Mouse (Mus musculus): ENCODE measurements at regions not wholly inside any gene's neighbourhood (a gene's known extent, or its start where the extent isn't known, plus 50 kb on each side); places are given as distances from the start of the nearest gene placed in this dataset.

GRCm38 (mm10) chr7:78123386-78123785 lies 614.4 kb downstream of the Ntrk3 start:
- Histone ChIP-seq H3K4me3 (ENCODE audit: low read depth, low read length) (no peak overlapping the region), H3K9me3 (replicated peaks; ENCODE audit: control insufficient read depth, insufficient read depth, low read length, poor library complexity, severe bottlenecking) (no peaks in the 10 kb centered on the region), H3K4me1 (ENCODE audit: control insufficient read depth, insufficient read depth, low read length) (no peaks in the 10 kb centered on the region), H3K9ac (ENCODE audit: low read depth, poor library complexity, severe bottlenecking) (no peak overlapping the region), H3K36me3 (ENCODE audit: control insufficient read depth, insufficient read depth, low read length, poor library complexity, severe bottlenecking) (no peaks in the 10 kb centered on the region), H3K27ac (ENCODE audit: insufficient read depth, low read length) (no peak overlapping the region), H3K27me3 (ENCODE audit: control insufficient read depth, insufficient read depth, low read length, poor library complexity, severe bottlenecking) (no peaks in the 10 kb centered on the region)
- no peak for TF ChIP-seq POLR2A (IDR thresholded peaks at IDR 0.05; ENCODE audit: insufficient read depth, low read length)

GRCm38 (mm10) chr7:78121151-78121486 lies 616.7 kb downstream of the Ntrk3 start:
- TF ChIP-seq CTCF (IDR thresholded peaks at IDR 0.05; ENCODE audit: low read depth, low read length) (no peak), EP300 (IDR thresholded peaks at IDR 0.05; ENCODE audit: insufficient read depth, low read depth, low read length) (no peak), POLR2A (IDR thresholded peaks at IDR 0.05; ENCODE audit: insufficient read depth, low read length) (no peak)
- Histone ChIP-seq H3K4me1 (ENCODE audit: control insufficient read depth, insufficient read depth, low read length) (no peaks in the 10 kb centered on the region), H3K27ac (ENCODE audit: insufficient read depth, low read length) (no peak overlapping the region), H3K4me3 (ENCODE audit: low read depth, low read length) (no peak overlapping the region), H3K9me3 (replicated peaks; ENCODE audit: control insufficient read depth, insufficient read depth, low read length, poor library complexity, severe bottlenecking) (no peaks in the 10 kb centered on the region), H3K9ac (ENCODE audit: low read depth, poor library complexity, severe bottlenecking) (no peak overlapping the region), H3K36me3 (ENCODE audit: control insufficient read depth, insufficient read depth, low read length, poor library complexity, severe bottlenecking) (no peaks in the 10 kb centered on the region), H3K27me3 (ENCODE audit: control insufficient read depth, insufficient read depth, low read length, poor library complexity, severe bottlenecking) (no peaks in the 10 kb centered on the region)

GRCm38 (mm10) chr7:78120462-78121150 lies 617.2 kb downstream of the Ntrk3 start:
- Histone ChIP-seq H3K9ac (ENCODE audit: low read depth, poor library complexity, severe bottlenecking) (no peak overlapping the region), H3K9me3 (replicated peaks; ENCODE audit: control insufficient read depth, insufficient read depth, low read length, poor library complexity, severe bottlenecking) (no peaks in the 10 kb centered on the region), H3K36me3 (ENCODE audit: control insufficient read depth, insufficient read depth, low read length, poor library complexity, severe bottlenecking) (no peaks in the 10 kb centered on the region), H3K27ac (ENCODE audit: insufficient read depth, low read length) (no peak overlapping the region), H3K4me3 (ENCODE audit: low read depth, low read length) (no peak overlapping the region), H3K4me1 (ENCODE audit: control insufficient read depth, insufficient read depth, low read length) (no peaks in the 10 kb centered on the region), H3K27me3 (ENCODE audit: control insufficient read depth, insufficient read depth, low read length, poor library complexity, severe bottlenecking) (no peaks in the 10 kb centered on the region)
- TF ChIP-seq POLR2A (IDR thresholded peaks at IDR 0.05; ENCODE audit: insufficient read depth, low read length) (no peak), EP300 (IDR thresholded peaks at IDR 0.05; ENCODE audit: insufficient read depth, low read depth, low read length) (no peak), CTCF (IDR thresholded peaks at IDR 0.05; ENCODE audit: low read depth, low read length) (no peak)

- Histone ChIP-seq H3K27ac (ENCODE audit: insufficient read depth, low read length) (no peak overlapping the region), H3K36me3 (ENCODE audit: control insufficient read depth, insufficient read depth, low read length, poor library complexity, severe bottlenecking) (no peaks in the 10 kb centered on the region), H3K4me3 (ENCODE audit: low read depth, low read length) (no peak overlapping the region), H3K27me3 (ENCODE audit: control insufficient read depth, insufficient read depth, low read length, poor library complexity, severe bottlenecking) (no peaks in the 10 kb centered on the region), H3K9me3 (replicated peaks; ENCODE audit: control insufficient read depth, insufficient read depth, low read length, poor library complexity, severe bottlenecking) (no peaks in the 10 kb centered on the region), H3K9ac (ENCODE audit: low read depth, poor library complexity, severe bottlenecking) (no peak overlapping the region), H3K4me1 (ENCODE audit: control insufficient read depth, insufficient read depth, low read length) (no peaks in the 10 kb centered on the region)
- TF ChIP-seq CTCF (IDR thresholded peaks at IDR 0.05; ENCODE audit: low read depth, low read length) (no peak), EP300 (IDR thresholded peaks at IDR 0.05; ENCODE audit: insufficient read depth, low read depth, low read length) (no peak), POLR2A (IDR thresholded peaks at IDR 0.05; ENCODE audit: insufficient read depth, low read length) (no peak)
These were observed 618.0 kb downstream of the Ntrk3 start for GRCm38 (mm10) chr7:78119809-78120208.

- Histone ChIP-seq H3K36me3 (ENCODE audit: control insufficient read depth, insufficient read depth, low read length, poor library complexity, severe bottlenecking) (no peaks in the 10 kb centered on the region), H3K4me1 (ENCODE audit: control insufficient read depth, insufficient read depth, low read length) (no peaks in the 10 kb centered on the region), H3K9me3 (replicated peaks; ENCODE audit: control insufficient read depth, insufficient read depth, low read length, poor library complexity, severe bottlenecking) (no peaks in the 10 kb centered on the region), H3K4me3 (ENCODE audit: low read depth, low read length) (no peak overlapping the region), H3K27ac (ENCODE audit: insufficient read depth, low read length) (no peak overlapping the region), H3K9ac (ENCODE audit: low read depth, poor library complexity, severe bottlenecking) (no peak overlapping the region), H3K27me3 (ENCODE audit: control insufficient read depth, insufficient read depth, low read length, poor library complexity, severe bottlenecking) (no peaks in the 10 kb centered on the region)
- no peak for TF ChIP-seq POLR2A (IDR thresholded peaks at IDR 0.05; ENCODE audit: insufficient read depth, low read length)
- TF ChIP-seq EP300 (IDR thresholded peaks at IDR 0.05; ENCODE audit: insufficient read depth, low read depth, low read length): no peak
- TF ChIP-seq CTCF (IDR thresholded peaks at IDR 0.05; ENCODE audit: low read depth, low read length): no peak
These were observed 626.5 kb downstream of the Ntrk3 start for GRCm38 (mm10) chr7:78111291-78111690.

- no peaks in the 10 kb centered on the region for H3K36me3 ChIP-seq (ENCODE audit: control insufficient read depth, insufficient read depth, low read length, poor library complexity, severe bottlenecking)
- H3K9me3 ChIP-seq (replicated peaks; ENCODE audit: control insufficient read depth, insufficient read depth, low read length, poor library complexity, severe bottlenecking): no peaks in the 10 kb centered on the region
- no peak for TF ChIP-seq CTCF (IDR thresholded peaks at IDR 0.05; ENCODE audit: low read depth, low read length)
- no peak for TF ChIP-seq EP300 (IDR thresholded peaks at IDR 0.05; ENCODE audit: insufficient read depth, low read depth, low read length)
- no peak for TF ChIP-seq POLR2A (IDR thresholded peaks at IDR 0.05; ENCODE audit: insufficient read depth, low read length)
- H3K27ac ChIP-seq (ENCODE audit: insufficient read depth, low read length): no peak overlapping the region
- no peaks in the 10 kb centered on the region; the same call in 1 of the 2 replicates for H3K27me3 ChIP-seq (ENCODE audit: control insufficient read depth, insufficient read depth, low read length, poor library complexity, severe bottlenecking)
- no peak overlapping the region for H3K4me3 ChIP-seq (ENCODE audit: low read depth, low read length)
- H3K4me1 ChIP-seq (ENCODE audit: control insufficient read depth, insufficient read depth, low read length): no peaks in the 10 kb centered on the region
- H3K9ac ChIP-seq (ENCODE audit: low read depth, poor library complexity, severe bottlenecking): no peak overlapping the region
These were observed 634.1 kb downstream of the Ntrk3 start for GRCm38 (mm10) chr7:78103536-78104279.

Measured in ES-Bruce4 (cell line).